Comparison of ENCODE assay signal across 9 mouse cellular contexts in the genomic region with DNA sequence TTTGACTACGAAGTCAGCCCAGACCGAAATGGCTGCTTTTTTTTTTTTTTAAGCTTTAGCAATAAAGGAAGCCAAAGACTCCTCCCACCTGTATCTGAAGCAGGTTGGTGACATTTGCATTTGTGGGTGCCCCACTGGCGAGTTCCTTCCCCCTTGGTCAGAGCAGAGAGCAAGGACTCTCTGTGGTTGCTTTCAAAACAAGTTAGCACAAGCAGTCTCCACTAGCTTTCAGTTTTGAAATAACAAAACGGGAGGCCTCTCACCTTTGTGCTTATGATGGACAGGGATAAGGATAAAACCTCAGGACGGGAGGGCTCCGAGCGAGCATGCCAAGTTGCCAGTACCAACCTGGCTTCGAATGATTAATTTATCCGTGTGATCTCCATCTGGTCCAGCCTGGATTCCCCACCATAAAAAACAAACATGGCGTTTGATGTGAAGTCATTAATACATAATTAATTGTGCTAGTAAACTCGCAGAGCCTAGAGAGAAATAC. TPM values are rescaled to one million over a fixed set of nuclear protein-coding genes. Genes with fewer than 3 reads are reported as not detected.
DNase-seq lines count a peak whose midpoint lies in the region; ATAC-seq lines count a peak whose summit lies in the region.
"Had no signal": no experiment of that assay in that cellular context is flagged by ENCODE, and none has a peak within 500 bp of the region (broad histone marks: within the 10 kb centered on the region; RNA-seq: fewer than 3 reads in every experiment).

No protein-coding gene starts in this region.

- 40% methylated on average over 11 of the region's 11 CpGs for WGBS in hindbrain, embryonic 10.5 days
- WGBS in liver, embryonic 16.5 days (ENCODE audit: insufficient replicate concordance), result 27% methylated on average over 11 of the region's 11 CpGs
- WGBS in neural tube, embryonic 14.5 days, result 18% methylated on average over 11 of the region's 11 CpGs

- no peaks in the 10 kb centered on the region for H3K36me3 ChIP-seq in hindbrain, embryonic 10.5 days
- H3K36me3 ChIP-seq in liver, embryonic 16.5 days (ENCODE audit: control insufficient read depth, insufficient read depth), result no peaks in the 10 kb centered on the region
- H3K36me3 ChIP-seq in neural tube, embryonic 14.5 days (ENCODE audit: control insufficient read depth, insufficient read depth, low read length), result no peaks in the 10 kb centered on the region

- peak overlapping the region; percentile 88 for H3K4me2 ChIP-seq in liver, embryonic 16.5 days (ENCODE audit: low read depth, low read length)
- H3K4me2 ChIP-seq in neural tube, embryonic 14.5 days (ENCODE audit: low read depth, low read length), result peak overlapping the region; percentile 95

- DNase-seq in cerebellum, postnatal 10 days, result peak; percentile 73
- DNase-seq in cerebellum, adult 11 months, result no peak
- DNase-seq in MN1 (ENCODE audit: low spot score), result peak; percentile 39
- no peak for DNase-seq in hindbrain, embryonic 10.5 days (ENCODE audit: low spot score)
- no peak for DNase-seq in gastrocnemius, postnatal 4 days (ENCODE audit: low spot score in 2 of 2)
- no peak for DNase-seq in left cerebral cortex, postnatal 36 days (ENCODE audit: low spot score in 2 of 2)

- 0 out of 2 replicates have a peak overlapping the region, but pooled peaks have one; percentile 7 for H3K9ac ChIP-seq in liver, embryonic 16.5 days (ENCODE audit: low read depth, low read length)
- no peak overlapping the region for H3K9ac ChIP-seq in neural tube, embryonic 14.5 days (replicated peaks; ENCODE audit: low read depth, low read length)

- H3K27me3 ChIP-seq in hindbrain, embryonic 10.5 days (ENCODE audit: insufficient read depth, poor library complexity, severe bottlenecking), result peaks cover 59% of the 10 kb centered on the region
- peaks cover 20% of the 10 kb centered on the region for H3K27me3 ChIP-seq in liver, embryonic 16.5 days (ENCODE audit: control insufficient read depth, insufficient read depth, low read depth, low read length)
- no peaks in the 10 kb centered on the region for H3K27me3 ChIP-seq in neural tube, embryonic 14.5 days (ENCODE audit: control insufficient read depth, insufficient read depth, low read length)

- intact Hi-C loops in left cerebral cortex, postnatal 36 days (cut with DNase I), result loop anchor here (2.0 kb wide), 1 partner anchor 22 kb away; no protein-coding TSS in a partner anchor

- H3K27ac ChIP-seq in hindbrain, embryonic 10.5 days, result no peak overlapping the region
- no peak overlapping the region; the same call in 1 of the 2 replicates for H3K27ac ChIP-seq in liver, embryonic 16.5 days (ENCODE audit: low read length)
- H3K27ac ChIP-seq in neural tube, embryonic 14.5 days (ENCODE audit: low read depth, low read length), result no peak overlapping the region
- H3K27ac ChIP-seq: macrophage had no signal

- H3K4me3 ChIP-seq in hindbrain, embryonic 10.5 days, result peak overlapping the region; percentile 77
- peak overlapping the region; percentile 73 for H3K4me3 ChIP-seq in liver, embryonic 16.5 days (ENCODE audit: low read depth, low read length)
- peak overlapping the region; percentile 69 for H3K4me3 ChIP-seq in neural tube, embryonic 14.5 days (ENCODE audit: low read depth, low read length)

- no peak for ATAC-seq in liver, embryonic 16.5 days (ENCODE audit: low read depth)
- no peak for ATAC-seq in neural tube, embryonic 14.5 days (ENCODE audit: low read depth)

- no peaks in the 10 kb centered on the region for H3K9me3 ChIP-seq in hindbrain, embryonic 10.5 days
- no peaks in the 10 kb centered on the region for H3K9me3 ChIP-seq in liver, embryonic 16.5 days (replicated peaks; ENCODE audit: control insufficient read depth, low read length)
- no peaks in the 10 kb centered on the region for H3K9me3 ChIP-seq in neural tube, embryonic 14.5 days (ENCODE audit: control insufficient read depth, low read length)

- H3K4me1 ChIP-seq in hindbrain, embryonic 10.5 days (replicated peaks), result peaks cover 53% of the 10 kb centered on the region
- H3K4me1 ChIP-seq in liver, embryonic 16.5 days (ENCODE audit: control insufficient read depth, low read depth, low read length), result peaks cover 25% of the 10 kb centered on the region
- peaks cover 4% of the 10 kb centered on the region; the same call in 1 of the 2 replicates for H3K4me1 ChIP-seq in neural tube, embryonic 14.5 days (ENCODE audit: control insufficient read depth, insufficient read depth, low read length)

RNA-seq across cellular contexts. Expression of gene Hip1r, which starts 1.2 kb away (rescaled TPM):
- polyA plus RNA-seq in hindbrain, embryonic 10.5 days (2016; fragmentation: Nextera tagmentation; extraction: Ambion mirVana), result 12.2 and 12.5 TPM in 2 replicates
- 12.4 and 16.3 TPM in 2 replicates for polyA plus RNA-seq in liver, embryonic 16.5 days (2015; fragmentation: Nextera tagmentation; extraction: Ambion mirVana)
- 19.7 and 21.4 TPM in 2 replicates for polyA plus RNA-seq in neural tube, embryonic 14.5 days (2014; fragmentation: Nextera tagmentation; extraction: Ambion mirVana)
- total RNA-seq in gastrocnemius, postnatal 4 days (2021), result 1 to 10 TPM; 5.5 to 6.6 TPM
- 10 to 100 TPM; 70.3 to 77.3 TPM for total RNA-seq in left cerebral cortex, postnatal 36 days (2021)

RNA-seq across cellular contexts. Expression of gene Ccdc62, which starts 44.2 kb away (rescaled TPM):
- polyA plus RNA-seq in hindbrain, embryonic 10.5 days (2016; fragmentation: Nextera tagmentation; extraction: Ambion mirVana), result 5.1 and 6.6 TPM in 2 replicates
- 2.2 and 2.4 TPM in 2 replicates for polyA plus RNA-seq in liver, embryonic 16.5 days (2015; fragmentation: Nextera tagmentation; extraction: Ambion mirVana)
- 5.2 and 5.7 TPM in 2 replicates for polyA plus RNA-seq in neural tube, embryonic 14.5 days (2014; fragmentation: Nextera tagmentation; extraction: Ambion mirVana)
- total RNA-seq in gastrocnemius, postnatal 4 days (2021), result 1 to 10 TPM; 2.5 to 4.1 TPM
- 1 to 10 TPM; 2.0 to 4.2 TPM for total RNA-seq in left cerebral cortex, postnatal 36 days (2021)

RNA-seq across cellular contexts. Expression of gene Gm43518, which starts 47.4 kb away (rescaled TPM):
- 1.9 and 2.7 TPM in 2 replicates for polyA plus RNA-seq in hindbrain, embryonic 10.5 days (2016; fragmentation: Nextera tagmentation; extraction: Ambion mirVana)
- 1.3 and 1.7 TPM in 2 replicates for polyA plus RNA-seq in liver, embryonic 16.5 days (2015; fragmentation: Nextera tagmentation; extraction: Ambion mirVana)
- 2.7 and 4.0 TPM in 2 replicates for polyA plus RNA-seq in neural tube, embryonic 14.5 days (2014; fragmentation: Nextera tagmentation; extraction: Ambion mirVana)
- under 1 TPM in 1 of 2 experiments, not detected in 1; 0.69 TPM for total RNA-seq in gastrocnemius, postnatal 4 days (2021)
- total RNA-seq in left cerebral cortex, postnatal 36 days (2021), result 1 to 10 TPM in 1 of 2 experiments, under 1 TPM in 1; 0.76 to 1.7 TPM
- polyA plus RNA-seq: macrophage had no signal

RNA-seq across cellular contexts. Expression of gene Vps37b, which starts 57.4 kb away (rescaled TPM):
- 57.5 and 71.8 TPM in 2 replicates for polyA plus RNA-seq in hindbrain, embryonic 10.5 days (2016; fragmentation: Nextera tagmentation; extraction: Ambion mirVana)
- 14.3 and 16.3 TPM in 2 replicates for polyA plus RNA-seq in liver, embryonic 16.5 days (2015; fragmentation: Nextera tagmentation; extraction: Ambion mirVana)
- polyA plus RNA-seq in neural tube, embryonic 14.5 days (2014; fragmentation: Nextera tagmentation; extraction: Ambion mirVana), result 47.1 and 58.1 TPM in 2 replicates
- total RNA-seq in gastrocnemius, postnatal 4 days (2021), result 10 to 100 TPM; 24.4 to 29.3 TPM
- total RNA-seq in left cerebral cortex, postnatal 36 days (2021), result 10 to 100 TPM; 45.8 to 51.0 TPM

Comparison
In these comparisons a context has a peak if more than half of its experiments do, and no peak if none do; other contexts are left out.
1. DNase-seq: peak in cerebellum, postnatal 10 days (2 of 2) and MN1 (single experiment); none in cerebellum, adult 11 months (single experiment), hindbrain, embryonic 10.5 days (single experiment), gastrocnemius, postnatal 4 days (0 of 2) and left cerebral cortex, postnatal 36 days (0 of 2).
2. Peak in every context shown above with its lines, with median percentiles within 50 percentile points of each other: H3K4me3 ChIP-seq.